Mouse (Mus musculus) liver, adult 2 months (tissue): ENCODE results near the gene Mras.

Source experiments
- CTCF ChIP-seq: fragments of 200-500 bp; IDR thresholded peaks from 2 replicates; pipeline ENCODE4 v1.5.1; 2011; ENCODE audit warnings: low read depth, low read length, control low read depth
- POLR2A ChIP-seq: fragments of 200-500 bp; IDR thresholded peaks from 2 replicates; pipeline ENCODE4 v1.6.1; 2011; ENCODE audit warnings: low read length, control low read depth; ENCODE audit not compliant: insufficient read depth; ENCODE audit errors: extremely low read depth

DNA sequence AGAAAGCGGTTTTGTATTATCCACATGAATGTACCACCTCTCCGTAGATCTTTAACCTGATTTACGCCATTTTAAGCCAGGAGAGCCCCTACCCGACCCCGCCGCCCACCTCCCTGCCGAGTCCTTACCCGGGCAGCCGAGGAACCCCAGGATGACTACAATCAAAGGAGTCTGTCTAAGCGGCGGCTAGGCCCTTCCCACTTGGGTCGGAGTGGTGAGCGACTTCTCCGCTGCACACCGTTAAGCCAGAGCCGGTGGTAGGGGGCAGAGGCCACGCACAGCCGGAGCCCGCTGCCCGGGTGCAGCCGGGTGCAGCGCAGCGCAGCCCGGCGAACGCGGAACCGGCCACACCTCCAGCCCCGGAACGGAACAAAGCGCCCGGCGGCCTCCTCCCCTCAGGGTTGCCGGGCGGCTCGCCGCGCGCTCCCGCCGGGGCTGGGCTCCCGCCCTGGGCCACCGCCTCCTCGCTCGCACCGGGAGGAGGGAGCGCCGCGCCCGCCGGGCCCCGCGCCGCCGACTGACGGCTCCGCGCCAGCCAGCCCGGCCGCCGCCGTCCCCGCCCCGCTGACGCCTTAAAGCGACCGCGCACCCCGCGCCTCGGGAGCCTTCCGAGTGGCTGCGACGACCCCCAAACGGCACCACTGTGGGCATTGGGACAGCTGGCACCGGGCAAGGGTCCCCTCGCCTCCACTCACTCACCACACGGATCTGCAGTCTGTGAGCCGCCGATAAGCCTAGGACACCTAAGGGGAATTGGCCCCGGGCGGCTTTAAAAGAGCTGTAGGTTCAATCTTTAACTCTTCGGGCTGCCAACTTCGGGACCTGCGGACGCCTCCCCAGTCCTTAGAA, 775 bp downstream of the Mras start:
- no peak for TF ChIP-seq POLR2A
- no peak for TF ChIP-seq CTCF
